Mouse (Mus musculus) kidney, embryonic 16.5 days (tissue): ENCODE results near the gene Ydjc. TPM values are rescaled to one million over a fixed set of nuclear protein-coding genes. Genes with fewer than 3 reads are reported as not detected.

Experiments
- ATAC-seq: fragments of 200-750 bp; cut with Nextera tagmentation; 2 replicates; pipeline ENCODE4 v1.8.0; 2017; ENCODE audit warnings: moderate TSS enrichment; ENCODE audit not compliant: low FRiP score, low TSS enrichment
- H3K27ac ChIP-seq: fragments of 300-500 bp; sonication (generic); 2 replicates; pipeline ENCODE4 v1.5.1; 2014; ENCODE audit warnings: low read length
- H3K27me3 ChIP-seq: fragments of 300-500 bp; sonication (generic); 2 replicates; pipeline ENCODE4 v1.6.1; 2014; ENCODE audit warnings: low read length, control low read depth, mixed read lengths; ENCODE audit not compliant: insufficient read depth
- H3K36me3 ChIP-seq: fragments of 300-500 bp; sonication (generic); 2 replicates; pipeline ENCODE4 v1.6.1; 2014; ENCODE audit warnings: low read length, control low read depth, mixed read lengths; ENCODE audit not compliant: insufficient read depth
- H3K4me1 ChIP-seq: fragments of 300-500 bp; sonication (generic); 2 replicates; pipeline ENCODE4 v1.6.1; 2014; ENCODE audit warnings: low read length, control low read depth, mixed read lengths; ENCODE audit not compliant: insufficient read depth
- H3K4me2 ChIP-seq: fragments of 300-500 bp; sonication (generic); replicated peaks from 2 replicates; pipeline ENCODE4 v1.6.1; 2014; ENCODE audit warnings: low read depth, low read length
- H3K4me3 ChIP-seq: fragments of 300-500 bp; sonication (generic); 2 replicates; pipeline ENCODE4 v1.5.1; 2014; ENCODE audit warnings: mild to moderate bottlenecking, low read length
- H3K9ac ChIP-seq: fragments of 300-500 bp; sonication (generic); replicated peaks from 2 replicates; pipeline ENCODE4 v1.6.1; 2014; ENCODE audit warnings: low read length
- H3K9me3 ChIP-seq: fragments of 300-500 bp; sonication (generic); 2 replicates; pipeline ENCODE4 v1.6.1; 2016; ENCODE audit warnings: low read length, control low read depth
- WGBS: fragments of 180-500 bp; shearing (Covaris S2); extraction: QIAGEN DNeasy Blood & Tissue Kit; methylation state at CpG from one replicate; pipeline ENCODE4 v1.1.7; 2014; 5-methylcytosine and 5-hydroxymethylcytosine counted together
- microRNA counts: library from miRNA; unstranded; fragments of <30 nt; microRNA quantifications from one replicate; lab custom pipeline; 2016
- microRNA-seq: library from miRNA; unstranded; fragments of <30 nt; microRNA quantifications from one replicate; pipeline ENCODE4, GENCODE M21; 2016
- polyA plus RNA-seq: library from polyadenylated mRNA; unstranded; fragments of >200 nt; fragmentation: Nextera tagmentation; extraction: Ambion mirVana; gene quantifications from 2 replicates; pipeline ENCODE4 v1.2.1, GENCODE M21; 2015

Ydjc gene
- polyA plus RNA-seq, 1 experiment from 2014 or later: 7.2 TPM

DNA sequence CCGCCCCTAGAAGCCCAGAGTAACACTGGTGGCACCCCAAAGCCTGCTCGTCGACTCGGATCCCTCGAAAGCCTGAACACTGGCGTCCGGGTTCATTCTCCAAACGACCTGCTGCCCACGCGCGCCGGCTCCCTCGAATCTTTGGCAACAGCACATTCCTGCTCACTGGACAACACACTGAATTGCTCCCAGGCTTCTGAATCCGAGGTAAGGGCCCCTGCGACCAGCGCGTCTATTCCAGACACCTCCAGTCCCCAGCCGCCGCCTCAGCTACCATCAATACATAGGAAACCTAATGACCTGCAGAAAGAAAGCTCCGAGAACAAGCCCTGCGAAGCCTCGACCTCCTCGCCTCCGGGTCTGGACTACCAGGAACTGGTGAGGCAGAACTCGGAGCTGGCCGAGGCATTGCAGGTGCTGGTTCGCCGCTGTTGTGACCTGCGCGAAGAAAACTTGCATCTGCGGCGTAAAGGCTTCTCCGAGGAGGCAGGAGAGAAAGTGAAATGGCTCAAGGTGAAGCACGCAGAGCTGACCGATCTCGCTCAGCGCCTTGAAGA lies 65.1 kb downstream of the Ydjc start:
- Histone ChIP-seq H3K27me3 (peaks cover 9% of the 10 kb centered on the region), H3K4me2 (peak overlapping the region; percentile 99), H3K4me1 (peaks cover 21% of the 10 kb centered on the region), H3K36me3 (no peaks in the 10 kb centered on the region), H3K9ac (peak overlapping the region; percentile 37), H3K27ac (peak overlapping the region; percentile 17; the same call in 1 of the 2 replicates), H3K9me3 (no peaks in the 10 kb centered on the region), H3K4me3 (peak overlapping the region; percentile 64)
- peak; percentile 4 for ATAC-seq
- WGBS: 1% methylated on average over 37 of the region's 37 CpGs

MicroRNAs within 50 kb of the gene (microRNA counts, 519-probe panel; counts per million panel counts)
- 4,353 counts per million, percentile 92 among the panel's probes with 10 or more counts for microRNA mmu-miR-130b (lab: Ali Mortazavi, UCI)
- 3,033 counts per million, percentile 71 among the panel's probes with 10 or more counts for microRNA mmu-miR-301b (lab: Ali Mortazavi, UCI)

Small RNAs within 50 kb of the gene (microRNA-seq; reads per million reads assigned to microRNA genes)
- gene Mir130b: 6,486 reads per million, percentile 93 among the genes with 10 or more reads in this experiment
- 64.8 reads per million, percentile 51 among the genes with 10 or more reads in this experiment for gene Mir301b

Other genes starting within 250 kb of the Ydjc start
- gene Ppm1f, start 248.2 kb upstream of the Ydjc start, polyA plus RNA-seq: 37.7 TPM in 2 replicates
- gene Mapk1, start 161.2 kb upstream of the Ydjc start, polyA plus RNA-seq: 171 and 172 TPM in 2 replicates
- gene Ypel1, start 74.9 kb upstream of the Ydjc start, polyA plus RNA-seq: 43.2 and 44.8 TPM in 2 replicates
- 150 and 161 TPM in 2 replicates for gene Ppil2, start 33.4 kb upstream of the Ydjc start, polyA plus RNA-seq
- gene 2610318N02Rik, start 19.5 kb upstream of the Ydjc start, polyA plus RNA-seq: 57.5 and 60.6 TPM in 2 replicates
- 95.5 and 105 TPM in 2 replicates for gene Sdf2l1, start 12.2 kb upstream of the Ydjc start, polyA plus RNA-seq
- gene Ccdc116, start 2.6 kb downstream of the Ydjc start, polyA plus RNA-seq: 0.31 and 0.36 TPM in 2 replicates
- 332 and 350 TPM in 2 replicates for gene Ube2l3, start 58.0 kb downstream of the Ydjc start, polyA plus RNA-seq
- 0.36 and 0.51 TPM in 2 replicates for gene Rimbp3, start 64.0 kb downstream of the Ydjc start, polyA plus RNA-seq
- gene Hic2, start 89.0 kb downstream of the Ydjc start, polyA plus RNA-seq: 4.9 and 5.4 TPM in 2 replicates
- 19.2 and 19.4 TPM in 2 replicates for gene Tmem191c, start 131.5 kb downstream of the Ydjc start, polyA plus RNA-seq
- gene Serpind1, start 186.8 kb downstream of the Ydjc start, polyA plus RNA-seq: 0.69 and 0.89 TPM in 2 replicates